Mouse (Mus musculus): ENCODE measurements around the gene Pde8b.
"Not testable (repeated sequence)": the region's sequence is repeated elsewhere in the genome, so short reads cannot be mapped to it uniquely, and the experiment has no call there.

Gene Pde8b

GRCm38 (mm10) chr13:95215661-95216170 lies 34.4 kb downstream of the Pde8b start:
- DNase-seq: not testable (repeated sequence)

- DNase-seq: no peak
Measured at GRCm38 (mm10) chr13:95212320-95212719, 37.8 kb downstream of the Pde8b start.

GRCm38 (mm10) chr13:95207301-95207700 lies 42.8 kb downstream of the Pde8b start:
- DNase-seq: not testable (repeated sequence)

- no peak for DNase-seq
Measured at GRCm38 (mm10) chr13:95202151-95202758, 47.9 kb downstream of the Pde8b start.

GRCm38 (mm10) chr13:95200817-95201216 lies 49.3 kb downstream of the Pde8b start:
- no peak for DNase-seq

GRCm38 (mm10) chr13:95200036-95200435 lies 50.1 kb downstream of the Pde8b start:
- no peak for DNase-seq

GRCm38 (mm10) chr13:95196106-95196705 lies 53.9 kb downstream of the Pde8b start:
- no peak for DNase-seq

- DNase-seq: no peak
Measured at GRCm38 (mm10) chr13:95191951-95192350, 58.2 kb downstream of the Pde8b start.

- DNase-seq: no peak
Measured at GRCm38 (mm10) chr13:95189111-95189510, 61.0 kb downstream of the Pde8b start.

GRCm38 (mm10) chr13:95187153-95187665 lies 62.9 kb downstream of the Pde8b start:
- no peak for DNase-seq

GRCm38 (mm10) chr13:95186741-95187035 lies 63.4 kb downstream of the Pde8b start:
- no peak for DNase-seq

- DNase-seq: no peak
Measured at GRCm38 (mm10) chr13:95185891-95186740, 64.0 kb downstream of the Pde8b start.

GRCm38 (mm10) chr13:95183686-95184085 lies 66.5 kb downstream of the Pde8b start:
- DNase-seq: no peak

GRCm38 (mm10) chr13:95180208-95180607 lies 69.9 kb downstream of the Pde8b start:
- no peak for DNase-seq

GRCm38 (mm10) chr13:95177326-95177725 lies 72.8 kb downstream of the Pde8b start:
- DNase-seq: no peak

GRCm38 (mm10) chr13:95176399-95176798 lies 73.7 kb downstream of the Pde8b start:
- no peak for DNase-seq

GRCm38 (mm10) chr13:95174253-95174652 lies 75.9 kb downstream of the Pde8b start:
- DNase-seq: no peak

- DNase-seq: no peak
Measured at GRCm38 (mm10) chr13:95172346-95172745, 77.8 kb downstream of the Pde8b start.

GRCm38 (mm10) chr13:95160211-95160610 lies 89.9 kb downstream of the Pde8b start:
- no peak for DNase-seq

- DNase-seq: no peak
Measured at GRCm38 (mm10) chr13:95158986-95159385, 91.2 kb downstream of the Pde8b start.

- no peak for DNase-seq
Measured at GRCm38 (mm10) chr13:95144746-95145145, 105.4 kb downstream of the Pde8b start.

- no peak for DNase-seq
Measured at GRCm38 (mm10) chr13:95140460-95141079, 109.6 kb downstream of the Pde8b start.
